Mouse (Mus musculus) cerebral cortex, adult 2 months (tissue): ENCODE results near the gene Commd8.

Source experiments
- WGBS: fragments of 180-500 bp; shearing (Covaris S2); methylation state at CpG from one replicate; pipeline ENCODE4 v1.1.7; 2018; 5-methylcytosine and 5-hydroxymethylcytosine counted together

Gene Commd8

DNA sequence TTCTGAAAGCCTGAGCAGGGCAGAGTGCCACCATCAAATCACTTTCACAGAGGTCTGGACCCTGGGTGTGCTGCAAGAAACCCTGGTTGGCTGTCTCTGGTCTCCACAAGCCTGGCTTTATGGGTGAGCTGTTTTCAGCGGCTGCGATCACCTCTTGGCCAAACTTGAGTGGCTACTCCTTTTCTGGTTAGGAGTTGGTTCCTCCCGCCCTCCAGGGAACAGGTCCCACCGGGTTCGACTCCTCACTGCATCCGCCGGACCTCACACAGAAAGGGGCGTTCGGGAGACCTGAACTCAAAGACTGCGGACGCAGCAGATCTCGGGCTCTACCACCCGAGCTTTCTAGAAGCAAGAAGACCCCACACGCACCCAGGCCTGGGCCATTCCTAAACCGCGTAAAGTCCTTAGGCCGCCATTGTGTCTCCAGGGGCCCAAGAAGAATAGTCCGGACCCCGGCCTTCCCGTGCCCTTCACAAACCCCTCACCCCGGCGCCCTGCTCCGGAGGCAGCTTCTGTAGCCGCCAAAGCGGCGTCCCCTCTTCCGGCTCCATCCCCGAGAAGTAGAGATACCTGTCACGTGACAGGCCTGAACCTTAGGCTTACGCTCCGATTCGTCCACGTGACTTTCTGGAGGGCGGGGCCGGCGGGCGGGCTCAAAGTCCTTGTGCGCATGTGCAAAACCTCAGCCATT is at the start of gene Commd8:
Commd8 (minus strand) TSS at position 596 of the 691 bp plus-strand sequence.
- under 1% methylated on average over 38 of the region's 38 CpGs for WGBS

DNA sequence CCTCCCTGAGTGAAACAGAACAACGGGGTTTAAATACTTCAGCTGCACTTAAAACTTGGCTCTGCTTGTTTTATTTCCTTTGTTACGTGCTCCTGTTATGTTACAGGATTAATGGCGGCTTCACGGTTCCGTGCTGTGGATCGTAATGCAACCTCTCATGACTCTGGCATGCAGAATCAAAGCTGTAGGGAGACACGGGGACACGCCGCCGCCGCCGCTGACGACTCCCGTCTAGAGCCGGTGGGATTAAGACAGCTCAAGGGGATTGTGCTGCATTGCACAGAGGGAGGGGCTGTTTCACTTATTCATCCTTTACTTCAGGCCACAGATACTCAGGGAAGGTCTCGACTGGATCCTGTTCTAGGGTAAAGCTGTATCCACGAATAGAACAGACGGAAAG is 43.8 kb upstream of the Commd8 start:
- WGBS = 86% methylated on average over 18 of the region's 18 CpGs

DNA sequence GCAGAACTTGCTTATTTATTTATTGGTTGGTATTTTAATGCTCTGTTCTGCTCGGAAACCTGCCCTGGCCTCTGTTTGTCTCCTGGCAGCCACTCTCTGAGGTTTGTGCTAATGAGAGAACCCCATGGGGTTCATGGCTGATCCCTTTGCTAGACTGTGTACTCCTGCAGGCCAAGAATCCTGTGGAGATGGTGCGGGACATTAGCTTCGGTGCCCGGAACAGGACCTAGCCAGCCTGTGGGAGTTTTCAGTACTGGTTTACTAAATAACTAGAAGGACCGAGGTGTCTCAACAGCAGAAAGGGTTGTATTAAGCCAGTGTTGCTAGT is 42.8 kb upstream of the Commd8 start:
- WGBS = 68% methylated on average over 5 of the region's 5 CpGs

DNA sequence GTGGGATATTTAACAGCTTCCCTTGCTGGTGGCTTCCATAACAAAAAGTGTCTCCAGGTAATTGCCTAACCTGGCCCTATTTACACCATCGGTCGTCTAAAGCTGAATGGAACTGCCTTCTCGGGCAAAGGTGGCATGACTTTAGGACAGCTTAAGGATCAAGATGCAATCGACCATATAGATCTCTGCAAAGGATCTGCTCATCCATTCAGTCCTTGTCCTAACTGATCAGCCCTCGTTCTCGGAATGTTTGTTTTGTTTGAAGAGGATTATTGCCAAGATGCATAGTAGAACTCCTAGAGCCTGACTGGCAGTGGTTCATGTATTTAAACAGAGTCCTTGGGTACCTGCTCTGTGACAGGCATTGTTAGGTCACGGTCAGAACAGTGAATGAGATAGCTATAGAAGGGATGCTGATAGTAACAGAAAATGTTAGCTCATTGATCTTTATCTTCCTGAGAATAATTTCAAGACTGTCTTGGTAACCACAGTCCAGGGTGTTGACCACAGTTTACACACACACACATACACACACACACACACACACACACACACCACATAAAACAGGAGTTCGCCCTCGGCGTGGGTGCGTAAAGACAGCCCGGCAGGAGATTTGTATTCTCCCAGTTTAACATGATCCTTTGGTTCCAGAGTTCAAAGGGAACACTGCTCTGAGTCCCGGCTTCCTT is 42.3 kb upstream of the Commd8 start:
- 77% methylated on average over 13 of the region's 13 CpGs for whole genome bisulfite sequencing

DNA sequence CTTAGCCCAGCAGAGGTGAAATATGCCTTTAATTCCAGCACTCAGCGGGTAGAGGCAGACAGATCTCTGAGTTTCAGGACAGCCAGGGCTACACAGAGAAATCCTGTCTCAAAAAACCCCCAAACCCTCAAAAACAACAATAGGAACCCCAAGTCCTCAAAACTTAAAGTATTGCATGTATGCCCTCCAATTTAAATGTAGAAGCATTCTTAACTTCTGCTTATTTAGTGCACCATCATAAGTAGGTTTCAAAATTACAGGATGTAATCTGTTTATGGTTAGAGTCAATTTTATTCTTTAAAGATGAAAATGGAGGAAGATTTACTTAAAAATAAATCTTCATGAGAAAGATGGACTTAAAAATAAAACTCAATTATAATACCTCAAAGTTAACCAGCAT is 40.5 kb upstream of the Commd8 start:
- WGBS = 64% methylated on average over 1 of the region's 1 CpGs

DNA sequence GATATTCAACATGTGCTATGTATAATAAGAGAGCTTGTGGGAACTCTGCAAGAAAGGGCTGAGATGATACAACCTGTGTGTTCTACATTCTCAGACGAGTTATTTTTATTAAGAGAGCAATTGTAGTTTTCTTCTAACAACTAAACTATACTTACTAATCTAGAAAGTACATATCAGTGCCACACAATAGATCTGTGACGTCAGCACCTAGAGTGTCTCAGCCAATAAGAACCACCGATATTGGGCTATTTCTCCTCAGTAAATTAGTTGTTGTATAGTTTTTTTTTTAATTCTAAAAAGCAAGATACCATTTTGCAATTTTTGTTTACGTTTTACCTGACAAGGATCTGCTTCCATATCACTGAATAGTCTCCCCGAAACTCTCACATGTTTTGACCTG is 37.3 kb upstream of the Commd8 start:
- 92% methylated on average over 5 of the region's 5 CpGs for WGBS

DNA sequence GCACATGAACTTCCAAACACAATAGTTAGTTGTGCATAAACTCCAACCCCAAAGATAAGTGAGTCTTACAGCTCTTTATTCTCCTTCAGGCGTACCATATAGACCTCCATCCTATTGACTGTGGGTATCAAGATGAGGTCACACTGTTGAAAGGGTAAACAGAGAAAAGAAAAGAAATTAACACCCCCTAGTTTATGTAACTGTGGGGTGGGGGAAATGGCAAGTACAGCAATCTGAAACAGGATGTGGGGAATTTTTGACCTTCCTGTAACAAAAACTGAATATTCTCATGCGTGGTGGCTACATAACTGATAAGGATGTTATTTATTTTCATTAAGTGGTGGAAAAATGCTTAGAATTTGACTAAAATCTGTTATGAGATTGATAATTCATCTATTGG is 36.5 kb upstream of the Commd8 start:
- 83% methylated on average over 2 of the region's 2 CpGs for WGBS

DNA sequence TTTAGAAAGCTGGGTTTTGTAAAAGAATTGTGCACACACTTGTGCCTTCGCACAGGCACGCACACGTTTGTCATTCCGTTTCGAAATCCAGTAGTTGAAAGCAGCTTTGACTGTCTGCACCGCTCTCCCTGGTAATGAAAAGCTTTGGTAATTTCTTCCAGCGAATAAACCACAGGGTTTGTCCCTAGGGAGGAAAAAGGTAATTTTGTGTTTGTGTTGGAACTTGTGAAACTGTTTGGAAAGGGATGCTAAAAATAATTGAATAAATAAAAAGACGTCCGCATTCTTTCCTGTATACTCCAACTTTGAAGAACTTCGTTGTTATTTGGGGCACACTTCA is 35.7 kb upstream of the Commd8 start:
- 9% methylated on average over 10 of the region's 10 CpGs for WGBS

DNA sequence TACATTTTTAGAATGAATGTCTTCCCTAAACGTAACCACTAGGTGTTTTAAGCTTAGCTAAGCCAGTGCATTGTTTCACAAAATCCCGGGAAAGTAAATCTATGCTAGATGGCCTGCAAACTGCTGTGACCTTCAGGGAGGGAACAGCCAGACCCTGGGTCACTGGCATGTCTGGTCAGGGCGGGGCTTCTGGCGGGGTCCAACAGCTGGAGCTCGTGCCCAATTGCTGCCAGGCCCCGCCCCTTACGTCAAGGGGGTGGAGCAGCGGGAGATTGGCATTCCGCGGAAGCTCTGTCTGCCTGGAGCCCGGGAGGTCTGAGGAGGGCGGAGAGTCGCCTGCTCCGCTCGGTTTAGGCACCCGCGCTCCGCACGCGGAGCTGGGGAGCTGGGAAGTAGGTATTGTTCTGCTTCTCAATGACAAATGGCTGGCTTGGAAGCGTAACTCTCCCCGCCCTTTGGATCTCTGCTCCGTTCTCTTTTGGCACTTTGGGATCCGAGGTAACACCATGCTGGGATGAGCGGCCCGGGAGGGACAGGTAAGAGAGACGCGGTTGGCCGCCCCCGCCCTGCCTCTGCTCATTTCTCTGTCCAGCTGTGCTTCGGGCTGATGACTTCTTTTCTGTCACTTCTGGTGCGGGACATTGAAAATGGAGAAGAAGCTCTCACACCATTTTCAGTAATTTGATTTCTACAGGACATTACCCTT is 35.2 kb upstream of the Commd8 start:
- under 1% methylated on average over 32 of the region's 32 CpGs for WGBS

DNA sequence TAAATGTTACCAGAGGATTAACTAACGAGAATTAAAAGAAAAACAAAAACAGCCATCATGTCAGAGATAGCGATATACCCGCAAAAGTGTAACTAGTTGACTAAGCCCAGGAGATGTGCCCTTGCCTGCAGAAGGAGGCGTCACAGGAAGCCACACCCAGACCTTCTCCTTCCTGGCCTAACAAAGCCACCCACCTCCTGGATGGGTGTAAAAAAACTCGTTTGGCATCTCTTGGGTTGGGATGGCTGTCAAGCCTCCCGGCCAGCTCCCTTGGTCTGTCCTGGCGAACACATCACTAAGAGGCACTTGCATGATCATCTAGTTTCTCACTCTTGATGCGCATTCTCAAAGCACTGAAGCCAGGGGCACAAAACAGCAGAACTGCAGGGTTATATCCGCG is 34.0 kb upstream of the Commd8 start:
- WGBS = 51% methylated on average over 10 of the region's 10 CpGs

DNA sequence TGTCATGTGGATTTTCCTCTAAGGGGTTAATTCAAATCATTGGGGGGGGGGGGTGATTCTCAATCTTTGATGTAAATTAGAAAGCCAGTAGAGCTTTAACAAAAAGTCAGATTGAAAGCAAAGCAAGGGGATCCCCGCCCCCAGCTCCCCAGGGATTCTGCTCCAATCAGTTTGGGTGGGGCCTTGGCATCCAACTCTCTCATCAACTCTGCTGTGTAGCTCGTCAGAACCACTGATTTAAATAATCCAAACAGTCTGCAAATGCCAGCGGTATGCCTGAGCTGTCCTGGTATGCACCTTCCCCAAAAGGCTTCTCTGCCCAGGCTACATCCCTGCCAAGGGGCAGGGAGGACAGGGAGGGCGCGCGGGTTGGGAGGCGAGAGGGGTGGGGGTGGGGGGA is 33.6 kb upstream of the Commd8 start:
- 29% methylated on average over 7 of the region's 7 CpGs for WGBS

DNA sequence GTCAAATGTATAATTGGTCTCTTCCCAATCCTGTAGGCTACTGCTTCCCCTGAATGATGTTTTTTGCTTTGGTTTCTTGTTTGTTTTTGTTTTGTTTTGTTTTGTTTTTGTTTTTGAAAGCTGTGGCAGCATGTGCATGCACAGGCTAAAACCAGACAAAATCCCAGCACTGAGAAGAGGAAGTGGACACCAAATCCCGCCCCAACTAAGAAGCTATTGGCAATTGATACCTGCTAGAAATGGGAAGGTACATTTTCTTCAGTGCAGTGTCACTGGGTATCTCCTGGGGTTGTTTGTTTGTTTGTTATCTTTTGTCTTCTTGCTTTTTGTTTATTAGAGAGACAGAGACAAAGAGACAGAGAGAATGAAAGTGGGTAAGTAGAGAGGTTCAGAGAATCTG is 27.5 kb upstream of the Commd8 start:
- WGBS = 70% methylated on average over 1 of the region's 1 CpGs

DNA sequence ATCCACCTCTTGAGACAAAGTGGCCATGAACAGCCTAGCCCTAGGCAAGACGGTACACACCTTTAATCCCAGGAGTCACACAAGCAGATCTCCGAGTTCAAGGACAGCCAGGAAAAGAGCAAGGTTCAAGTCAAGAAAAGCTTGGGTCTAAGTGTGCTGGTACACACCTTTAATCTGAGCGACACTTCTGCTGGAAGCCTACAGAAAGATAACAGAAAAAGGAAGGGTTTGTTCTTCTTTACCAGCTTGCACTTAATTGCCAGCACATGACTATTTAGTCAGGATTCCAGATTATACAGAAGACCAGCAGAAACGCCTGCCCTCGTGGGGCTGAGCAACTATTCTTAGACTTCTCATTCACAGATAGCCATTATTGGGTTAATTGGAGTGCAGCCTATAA is 23.9 kb upstream of the Commd8 start:
- WGBS = 87% methylated on average over 5 of the region's 5 CpGs

DNA sequence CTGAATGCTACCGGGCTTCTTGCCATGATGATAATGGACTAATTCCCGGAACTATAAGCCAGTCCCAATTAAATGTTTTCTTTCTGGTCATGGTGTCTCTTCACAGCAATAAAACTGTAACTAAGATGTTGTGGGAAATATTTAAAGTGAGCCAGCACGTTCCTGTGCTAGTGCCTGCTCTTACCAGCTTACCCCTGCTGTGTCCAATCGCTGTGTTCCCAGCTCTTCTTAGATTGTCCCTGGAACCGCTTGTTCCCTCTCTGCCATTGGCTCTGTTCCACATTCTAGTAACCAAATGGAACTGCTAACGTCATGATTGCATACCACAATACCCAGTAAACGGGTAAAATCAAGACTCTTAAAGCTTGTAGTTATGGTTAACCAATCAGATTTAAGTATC is 23.2 kb upstream of the Commd8 start:
- WGBS = 48% methylated on average over 7 of the region's 7 CpGs

DNA sequence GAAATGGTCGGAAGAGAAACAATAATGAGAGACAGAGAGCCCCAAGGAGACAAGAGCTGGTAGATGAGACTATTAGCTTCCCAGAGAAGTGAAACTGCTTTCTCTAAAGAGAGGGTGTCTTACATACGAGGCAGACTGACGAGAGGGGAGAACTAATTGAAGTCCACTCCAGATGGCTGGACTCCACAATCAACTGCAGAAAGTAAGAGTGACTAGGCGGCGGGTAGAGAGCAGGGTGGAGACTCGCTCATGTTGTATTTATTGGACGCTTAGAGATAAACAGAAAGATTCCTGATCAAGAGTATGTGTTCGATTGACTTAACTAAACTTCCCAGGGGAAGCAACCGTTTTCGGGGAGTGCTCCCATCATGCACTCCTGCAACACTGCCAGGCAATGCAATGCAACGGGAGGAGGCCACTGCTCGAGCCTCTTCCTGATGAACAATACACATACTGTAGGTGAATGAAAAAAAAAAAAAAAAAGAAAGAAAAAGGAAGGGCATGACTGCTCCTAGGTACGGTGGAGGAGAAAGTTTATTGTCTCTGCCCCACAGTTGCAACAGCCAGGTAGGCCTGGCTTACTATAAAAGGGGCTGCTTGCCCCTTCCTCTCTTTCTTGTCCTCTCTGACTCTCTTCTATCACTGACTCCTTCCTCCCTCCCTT is 16.6 kb upstream of the Commd8 start:
- 82% methylated on average over 13 of the region's 13 CpGs for WGBS

DNA sequence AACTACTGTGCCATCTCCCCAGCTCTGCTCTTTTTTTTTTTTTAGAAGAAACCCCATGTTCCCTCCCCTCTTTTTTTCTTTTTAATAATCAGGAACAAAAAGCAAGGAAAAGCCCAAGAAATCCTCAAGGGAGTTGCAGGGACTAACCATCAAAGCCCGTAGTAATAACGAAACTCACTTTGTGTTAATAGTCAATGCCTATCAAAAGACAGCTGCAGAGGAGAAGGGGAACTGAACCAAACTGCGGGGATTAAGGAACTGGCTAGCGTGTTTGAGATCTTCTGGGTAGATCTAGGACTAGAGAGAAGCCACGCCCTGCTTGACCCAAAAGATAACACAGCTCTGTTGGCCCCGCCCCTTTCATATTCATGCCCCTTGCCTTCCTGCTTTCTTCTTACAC is 15.9 kb upstream of the Commd8 start:
- WGBS = 86% methylated on average over 6 of the region's 6 CpGs

DNA sequence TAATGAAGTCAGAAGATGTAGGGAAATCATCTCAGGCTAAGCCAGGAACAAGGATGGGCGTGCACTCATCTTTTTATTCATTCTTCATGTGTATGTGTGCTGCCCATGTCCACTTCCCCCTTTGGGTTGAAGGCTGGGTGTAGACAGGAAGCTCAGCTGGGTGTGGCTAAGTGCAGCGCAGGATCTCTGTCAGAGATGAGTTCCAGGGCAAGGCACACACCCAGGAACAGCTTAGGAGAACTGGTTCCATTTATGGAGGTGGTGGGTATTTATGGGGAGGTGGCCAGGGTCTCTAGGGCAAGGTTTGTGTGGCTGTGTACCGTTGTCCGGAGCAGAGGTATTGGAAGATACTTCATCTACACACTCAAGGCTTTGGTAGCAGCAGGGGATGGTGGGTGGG is 14.8 kb upstream of the Commd8 start:
- 83% methylated on average over 4 of the region's 4 CpGs for WGBS

DNA sequence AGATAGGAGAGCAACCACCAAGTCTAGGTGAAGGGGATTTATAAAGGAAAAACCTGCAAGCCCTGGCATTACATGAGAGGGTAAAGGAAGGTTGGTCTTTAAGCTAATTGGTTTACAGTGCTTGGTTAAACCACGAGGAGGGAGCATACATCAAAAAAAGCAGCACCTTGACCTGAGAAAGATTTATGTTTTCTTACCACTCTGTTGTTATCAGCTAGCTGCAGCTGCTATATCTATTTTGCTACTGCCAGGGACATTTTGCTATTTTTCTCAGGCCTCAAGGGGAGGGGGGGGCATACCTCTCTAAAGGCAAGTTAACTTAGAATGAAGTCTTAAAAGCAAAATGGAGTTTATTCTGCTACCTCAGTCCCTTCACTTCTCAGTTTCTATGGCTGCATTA is 13.2 kb upstream of the Commd8 start:
- WGBS = 76% methylated on average over 1 of the region's 1 CpGs

DNA sequence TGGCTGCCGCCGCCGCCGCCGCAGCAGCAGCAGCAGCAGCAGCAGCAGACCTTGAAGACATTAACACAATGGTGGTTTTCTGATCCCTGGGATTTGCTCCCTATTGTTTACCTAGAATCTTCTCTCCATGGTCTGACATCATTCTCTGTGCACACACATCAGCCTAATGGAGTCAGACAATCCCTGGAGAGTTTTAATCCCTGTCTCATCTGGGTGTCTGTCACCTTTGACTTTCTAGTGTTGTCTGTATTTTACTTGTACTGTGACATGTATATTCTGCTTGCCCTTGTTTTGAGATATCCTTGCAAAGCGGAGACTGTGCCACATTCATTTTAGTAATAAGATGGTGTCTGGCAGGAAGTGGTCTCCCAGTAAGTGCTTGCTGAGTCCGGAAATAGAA is 7.5 kb upstream of the Commd8 start:
- 39% methylated on average over 7 of the region's 7 CpGs for WGBS

DNA sequence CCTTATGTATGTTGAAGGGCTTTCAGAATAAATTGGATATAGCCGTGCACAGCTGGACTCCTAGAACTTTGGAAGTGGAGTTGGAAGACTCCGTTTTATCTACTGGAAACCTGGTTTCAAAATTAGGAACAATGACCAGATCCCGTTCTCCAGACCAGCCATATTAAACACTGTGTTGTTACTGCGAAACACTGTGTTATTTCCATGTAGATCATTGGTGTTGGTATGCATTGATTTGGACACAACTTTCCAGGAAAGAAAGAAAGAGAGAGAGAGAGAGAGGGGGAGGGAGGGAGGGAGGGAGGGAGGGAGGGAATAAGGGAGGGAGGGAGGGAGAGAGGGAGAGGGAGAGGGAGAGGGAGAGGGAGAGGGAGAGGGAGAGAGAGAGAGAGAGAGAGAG is 7.1 kb upstream of the Commd8 start:
- WGBS = 86% methylated on average over 4 of the region's 4 CpGs

DNA sequence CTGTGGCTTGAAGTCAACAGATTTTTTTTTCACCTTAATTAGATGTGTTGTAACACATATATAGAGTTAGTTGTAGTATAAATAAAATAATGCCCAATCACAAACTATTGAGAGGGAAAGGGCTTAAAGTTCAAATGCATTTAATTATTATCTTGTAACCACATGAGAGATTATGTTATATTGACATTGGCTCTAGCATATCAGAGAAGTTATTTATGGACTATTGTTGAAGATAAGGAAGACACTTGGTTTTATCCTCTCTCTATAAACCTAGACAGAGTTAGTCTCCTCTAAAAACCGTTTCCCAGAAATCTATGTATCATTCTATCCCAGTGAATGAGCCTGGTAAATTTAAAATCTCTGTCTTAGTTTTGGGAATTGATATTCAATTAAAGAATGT is 5.5 kb upstream of the Commd8 start:
- 75% methylated on average over 1 of the region's 1 CpGs for WGBS

DNA sequence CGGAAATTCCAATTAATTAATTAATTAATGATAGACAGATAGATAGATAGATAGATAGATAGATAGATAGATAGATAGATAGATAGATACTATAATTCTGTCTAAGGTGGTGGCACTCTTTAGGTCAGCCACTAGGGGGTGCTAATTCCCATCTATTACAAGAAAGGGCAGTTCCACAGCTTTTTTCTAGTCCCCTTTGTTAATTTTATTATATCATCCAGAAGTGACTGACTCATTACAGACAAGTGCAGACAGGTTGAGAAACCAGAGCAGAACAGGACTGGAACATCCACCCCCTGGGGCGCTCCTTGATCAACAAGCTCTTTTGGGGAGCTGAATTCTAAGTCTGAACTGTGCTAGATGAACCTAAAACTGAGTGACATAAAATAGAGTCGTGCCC is 4.7 kb upstream of the Commd8 start:
- 45% methylated on average over 3 of the region's 3 CpGs for WGBS

DNA sequence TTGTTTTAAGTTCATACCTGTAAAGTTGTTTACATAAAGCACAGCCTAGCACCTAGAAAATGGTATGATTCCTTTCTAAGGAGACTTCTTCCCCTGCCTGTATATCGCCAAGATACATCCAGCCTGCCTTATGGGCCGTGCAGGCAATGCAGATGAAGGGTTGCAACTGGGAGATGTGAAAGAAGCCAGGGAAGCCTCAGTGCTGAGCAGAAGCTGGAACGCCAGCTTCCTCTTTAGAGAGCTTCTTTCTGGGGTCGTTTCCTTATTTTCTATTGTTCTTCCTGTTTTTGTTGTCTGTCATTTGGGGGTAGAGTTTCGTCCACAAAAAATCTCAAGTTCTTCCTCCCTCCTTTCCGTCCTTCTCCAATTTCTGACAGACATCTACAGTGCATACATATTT is 2.1 kb upstream of the Commd8 start:
- WGBS = 77% methylated on average over 6 of the region's 6 CpGs
